Mouse (Mus musculus): ENCODE results near the gene Hsd17b1. TPM values are rescaled to one million over a fixed set of nuclear protein-coding genes. Genes with fewer than 3 reads are reported as not detected.

Gene Hsd17b1
- total and polyA plus RNA-seq, 3 experiments, result not detected

GRCm38 (mm10) chr11:101070189-101070527 is 8.1 kb upstream of the Hsd17b1 start:
- no peaks in the 10 kb centered on the region for H3K27me3 ChIP-seq (ENCODE audit: control insufficient read depth in 1 of 2, insufficient read depth in 2 of 2, low read length in 2 of 2)
- DNase-seq (ENCODE audit: low read depth, low spot score), result no peak
- H3K36me3 ChIP-seq (ENCODE audit: control insufficient read depth in 1 of 2, insufficient read depth in 2 of 2, low read length in 2 of 2), result peaks cover 0 to 7% of the 10 kb centered on the region in 2 experiments; a peak in 2 of 4 replicates
- H3K9me3 ChIP-seq (replicated peaks; ENCODE audit: insufficient read depth, low read length), result no peaks in the 10 kb centered on the region
- no peak overlapping the region for H3K27ac ChIP-seq (ENCODE audit: control insufficient read depth, low read depth, low read length)
- H3K4me3 ChIP-seq (ENCODE audit: control insufficient read depth in 1 of 2, insufficient read depth in 1 of 2, low read depth in 2 of 2, low read length in 2 of 2), result peak overlapping the region; percentile 63
- H3K4me1 ChIP-seq (ENCODE audit: control insufficient read depth in 1 of 2, insufficient read depth in 2 of 2, low read length in 2 of 2), result peaks cover 5 to 11% of the 10 kb centered on the region in 2 experiments
- no peak for TF ChIP-seq ZNF384 (IDR thresholded peaks at IDR 0.05; ENCODE audit: low read depth, low read length)
- TF ChIP-seq RAD21 (IDR thresholded peaks at IDR 0.05; ENCODE audit: low read depth, low read length), result no peak
- peak in 1 of 2 experiments; percentile 60; a peak in 1 of 4 replicates for TF ChIP-seq POLR2A (IDR thresholded peaks at IDR 0.05; ENCODE audit: control insufficient read depth in 1 of 2, insufficient read depth in 1 of 2, low read depth in 1 of 2, low read length in 2 of 2, poor library complexity in 1 of 2)
- 0 out of 2 replicates have a peak, but pooled peaks have one; percentile 21 for TF ChIP-seq SIN3A (IDR thresholded peaks at IDR 0.05; ENCODE audit: low read length)
- TF ChIP-seq MXI1 (IDR thresholded peaks at IDR 0.05; ENCODE audit: low read depth, low read length), result no peak
- H3K9ac ChIP-seq (ENCODE audit: control insufficient read depth, low read depth, low read length, poor library complexity, severe bottlenecking), result peak overlapping the region; percentile 62
- H3K79me2 ChIP-seq (ENCODE audit: control insufficient read depth, insufficient read depth, low read length, poor library complexity), result no peaks in the 10 kb centered on the region; the same call in 1 of the 2 replicates

GRCm38 (mm10) chr11:101070987-101071386 is 7.2 kb upstream of the Hsd17b1 start:
- no peak for DNase-seq (ENCODE audit: low read depth, low spot score)
- Histone ChIP-seq H3K9me3 (replicated peaks; ENCODE audit: insufficient read depth, low read length) (no peaks in the 10 kb centered on the region), H3K79me2 (ENCODE audit: control insufficient read depth, insufficient read depth, low read length, poor library complexity) (no peaks in the 10 kb centered on the region; the same call in 1 of the 2 replicates), H3K27me3 (ENCODE audit: control insufficient read depth in 1 of 2, insufficient read depth in 2 of 2, low read length in 2 of 2) (no peaks in the 10 kb centered on the region), H3K27ac (ENCODE audit: control insufficient read depth, low read depth, low read length) (no peak overlapping the region), H3K4me3 (ENCODE audit: control insufficient read depth in 1 of 2, insufficient read depth in 1 of 2, low read depth in 2 of 2, low read length in 2 of 2) (no peak overlapping the region), H3K9ac (ENCODE audit: control insufficient read depth, low read depth, low read length, poor library complexity, severe bottlenecking) (no peak overlapping the region), H3K4me1 (ENCODE audit: control insufficient read depth in 1 of 2, insufficient read depth in 2 of 2, low read length in 2 of 2) (peaks cover 5 to 11% of the 10 kb centered on the region in 2 experiments), H3K36me3 (ENCODE audit: control insufficient read depth in 1 of 2, insufficient read depth in 2 of 2, low read length in 2 of 2) (peaks cover 0 to 7% of the 10 kb centered on the region in 2 experiments; a peak in 2 of 4 replicates)
- TF ChIP-seq POLR2AphosphoS5 (IDR thresholded peaks at IDR 0.05; ENCODE audit: borderline replicate concordance, low read depth, low read length) (no peak), MYC (IDR thresholded peaks at IDR 0.05; ENCODE audit: low read depth, low read length) (no peak), KAT2A (conservative IDR thresholded peaks at IDR 0.05; ENCODE audit: low read depth, low read length) (no peak), MEF2A (IDR thresholded peaks at IDR 0.05; ENCODE audit: extremely low read depth, insufficient replicate concordance, low read depth, low read length, poor library complexity, severe bottlenecking) (no peak), POLR2A (IDR thresholded peaks at IDR 0.05; ENCODE audit: control insufficient read depth in 1 of 2, insufficient read depth in 1 of 2, low read depth in 1 of 2, low read length in 2 of 2, poor library complexity in 1 of 2) (no peak), HCFC1 (IDR thresholded peaks at IDR 0.05; ENCODE audit: low read depth, low read length) (no peak), EP300 (IDR thresholded peaks at IDR 0.05; ENCODE audit: low read depth in 1 of 2, low read length in 2 of 2) (no peak), POLR2AphosphoS2 (IDR thresholded peaks at IDR 0.05; ENCODE audit: low read length) (no peak), UBTF (IDR thresholded peaks at IDR 0.05; ENCODE audit: borderline replicate concordance, insufficient read depth, low read depth, low read length) (no peak), MXI1 (IDR thresholded peaks at IDR 0.05; ENCODE audit: low read depth, low read length) (no peak), GABPA (IDR thresholded peaks at IDR 0.05; ENCODE audit: low read depth, low read length) (no peak)

Measured in MEL (cell line).